Mouse (Mus musculus): ENCODE measurements around the gene Os9. TPM values are rescaled to one million over a fixed set of nuclear protein-coding genes. Genes with fewer than 3 reads are reported as not detected.

Gene Os9
- polyA plus RNA-seq, 1 experiment from 2014 or later: 116 TPM

GRCm38 (mm10) chr10:127081996-127082620 lies 38.8 kb downstream of the Os9 start:
- no peak overlapping the region for H3K9ac ChIP-seq (ENCODE audit: low read depth, low read length)
- TF ChIP-seq CTCF (IDR thresholded peaks at IDR 0.05; ENCODE audit: low read depth): no peak
- peak overlapping the region; percentile 55 for H3K4me2 ChIP-seq (replicated peaks; ENCODE audit: low read depth)

DNA sequence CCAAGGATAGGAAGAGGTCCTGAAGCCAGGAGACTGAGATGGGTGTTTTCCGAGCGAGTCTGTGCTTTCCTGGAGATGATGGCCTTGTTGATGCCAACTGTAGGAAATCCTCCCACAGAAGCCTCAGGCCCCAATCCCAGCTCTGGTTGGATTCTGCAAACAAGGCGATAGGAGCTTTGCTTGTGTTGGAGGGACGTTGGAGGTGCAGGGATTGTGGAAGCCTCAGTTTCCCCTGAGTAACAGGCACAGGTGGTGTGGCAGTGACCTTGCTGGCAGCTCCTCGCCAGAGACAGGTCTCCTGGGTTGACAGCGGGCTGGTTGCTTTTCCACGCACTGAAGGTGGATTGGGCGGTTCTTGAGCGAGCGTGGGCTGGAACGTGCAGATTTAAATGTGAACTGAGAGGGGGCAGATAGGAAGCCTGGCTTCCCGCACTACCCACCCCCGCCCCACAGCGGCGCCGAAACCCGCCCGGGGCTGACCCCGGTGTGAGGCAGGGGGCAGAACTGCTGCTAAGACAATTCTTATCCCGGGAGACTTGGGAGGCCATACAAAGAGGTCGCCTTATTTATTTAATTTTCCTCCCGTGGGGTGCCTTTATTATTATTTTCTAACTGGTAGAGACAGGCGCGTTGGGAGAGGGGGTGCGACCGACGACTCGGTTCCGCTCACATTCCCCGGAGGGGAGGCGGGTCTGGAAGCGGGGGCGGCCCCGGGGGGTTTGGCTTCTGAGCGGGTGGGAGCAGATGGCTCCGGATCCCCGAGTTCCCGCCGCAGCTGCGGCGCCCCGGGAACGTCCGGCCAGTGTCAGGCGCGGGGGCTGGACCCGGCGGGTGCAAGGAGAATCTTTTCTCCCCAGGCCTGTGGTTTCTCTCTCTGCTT lies 39.8 kb downstream of the Os9 start:
- Histone ChIP-seq H3K27ac (ENCODE audit: low read depth, low read length) (no peak overlapping the region), H3K9ac (ENCODE audit: low read depth, low read length) (0 out of 2 replicates have a peak overlapping the region, but pooled peaks have one; percentile 11), H3K4me1 (replicated peaks; ENCODE audit: control insufficient read depth, insufficient read depth, low read length) (peaks cover 5% of the 10 kb centered on the region; the same call in 1 of the 2 replicates), H3K36me3 (ENCODE audit: control insufficient read depth, insufficient read depth) (no peaks in the 10 kb centered on the region), H3K4me3 (ENCODE audit: low read depth, low read length) (peak overlapping the region; percentile 30), H3K9me3 (ENCODE audit: control insufficient read depth) (no peaks in the 10 kb centered on the region), H3K4me2 (replicated peaks; ENCODE audit: low read depth) (peak overlapping the region; percentile 55), H3K27me3 (replicated peaks; ENCODE audit: control insufficient read depth, insufficient read depth, low read length) (peaks cover 83% of the 10 kb centered on the region)
- no peak for TF ChIP-seq CTCF (IDR thresholded peaks at IDR 0.05; ENCODE audit: low read depth)
- WGBS: 7% methylated on average over 48 of the region's 48 CpGs
- ATAC-seq: no peak

More at GRCm38 (mm10) chr10:127081996-127082620, 38.8 kb downstream of the Os9 start:
- no peaks in the 10 kb centered on the region for H3K9me3 ChIP-seq (ENCODE audit: control insufficient read depth)
- no peak overlapping the region for H3K27ac ChIP-seq (ENCODE audit: low read depth, low read length)
- H3K4me1 ChIP-seq (replicated peaks; ENCODE audit: control insufficient read depth, insufficient read depth, low read length): peaks cover 5% of the 10 kb centered on the region; the same call in 1 of the 2 replicates
- peaks cover 74% of the 10 kb centered on the region for H3K27me3 ChIP-seq (replicated peaks; ENCODE audit: control insufficient read depth, insufficient read depth, low read length)
- 30% methylated on average over 8 of the region's 8 CpGs for WGBS
- H3K4me3 ChIP-seq (ENCODE audit: low read depth, low read length): no peak overlapping the region
- 0 out of 2 replicates have a peak, but pooled peaks have one; percentile 15 for ATAC-seq
- H3K36me3 ChIP-seq (ENCODE audit: control insufficient read depth, insufficient read depth): no peaks in the 10 kb centered on the region

DNA sequence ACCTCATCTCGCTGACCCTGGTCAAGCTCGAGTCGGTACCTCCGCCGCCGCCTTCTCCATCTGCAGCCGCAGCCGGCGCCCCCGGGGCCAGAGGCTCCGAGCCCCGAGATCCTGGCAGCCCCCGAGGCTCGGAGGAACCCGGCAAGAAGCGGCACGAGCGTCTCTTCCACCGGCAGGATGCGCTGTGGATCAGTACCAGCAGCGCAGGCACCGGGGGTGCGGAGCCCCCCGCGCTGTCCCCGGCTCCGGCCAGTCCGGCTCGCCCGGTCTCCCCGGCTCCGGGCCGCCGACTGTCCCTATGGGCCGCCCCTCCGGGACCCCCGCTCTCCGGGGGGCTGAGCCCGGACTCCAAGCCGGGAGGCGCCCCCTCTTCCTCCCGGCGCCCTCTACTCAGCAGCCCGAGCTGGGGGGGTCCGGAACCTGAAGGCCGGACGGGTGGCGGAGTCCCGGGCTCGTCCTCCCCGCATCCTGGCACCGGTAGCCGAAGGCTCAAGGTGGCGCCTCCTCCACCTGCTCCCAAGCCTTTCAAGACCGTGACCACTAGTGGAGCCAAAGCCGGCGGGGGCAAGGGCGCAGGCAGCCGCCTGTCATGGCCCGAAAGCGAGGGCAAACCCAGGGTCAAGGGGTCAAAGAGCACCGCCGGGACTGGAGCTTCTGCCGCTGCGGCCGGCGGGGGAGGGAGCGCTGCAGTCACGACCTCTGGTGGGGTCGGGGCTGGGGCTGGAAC lies 41.1 kb downstream of the Os9 start:
- peak overlapping the region; percentile 71 for H3K4me2 ChIP-seq (replicated peaks; ENCODE audit: low read depth)
- H3K9me3 ChIP-seq (ENCODE audit: control insufficient read depth): no peaks in the 10 kb centered on the region
- peak; percentile 49 for TF ChIP-seq CTCF (IDR thresholded peaks at IDR 0.05; ENCODE audit: low read depth)
- H3K4me1 ChIP-seq (replicated peaks; ENCODE audit: control insufficient read depth, insufficient read depth, low read length): peaks cover 5% of the 10 kb centered on the region; the same call in 1 of the 2 replicates
- peak overlapping the region; percentile 11; the same call in 1 of the 2 replicates for H3K9ac ChIP-seq (ENCODE audit: low read depth, low read length)
- no peak for ATAC-seq
- peak overlapping the region; percentile 41 for H3K4me3 ChIP-seq (ENCODE audit: low read depth, low read length)
- peaks cover 85% of the 10 kb centered on the region for H3K27me3 ChIP-seq (replicated peaks; ENCODE audit: control insufficient read depth, insufficient read depth, low read length)
- H3K27ac ChIP-seq (ENCODE audit: low read depth, low read length): no peak overlapping the region
- H3K36me3 ChIP-seq (ENCODE audit: control insufficient read depth, insufficient read depth): no peaks in the 10 kb centered on the region
- 3% methylated on average over 70 of the region's 70 CpGs for WGBS

GRCm38 (mm10) chr10:127078677-127079575 lies 42.0 kb downstream of the Os9 start:
- TF ChIP-seq CTCF (IDR thresholded peaks at IDR 0.05; ENCODE audit: low read depth): no peak
- Histone ChIP-seq H3K36me3 (ENCODE audit: control insufficient read depth, insufficient read depth) (no peaks in the 10 kb centered on the region), H3K4me1 (replicated peaks; ENCODE audit: control insufficient read depth, insufficient read depth, low read length) (peaks cover 5% of the 10 kb centered on the region; the same call in 1 of the 2 replicates), H3K4me2 (replicated peaks; ENCODE audit: low read depth) (peak overlapping the region; percentile 71), H3K4me3 (ENCODE audit: low read depth, low read length) (peak overlapping the region; percentile 41), H3K9me3 (ENCODE audit: control insufficient read depth) (no peaks in the 10 kb centered on the region), H3K27ac (ENCODE audit: low read depth, low read length) (no peak overlapping the region), H3K9ac (ENCODE audit: low read depth, low read length) (no peak overlapping the region), H3K27me3 (replicated peaks; ENCODE audit: control insufficient read depth, insufficient read depth, low read length) (peaks cover 77% of the 10 kb centered on the region)
- WGBS: 4% methylated on average over 44 of the region's 49 CpGs
- ATAC-seq: no peak

- Histone ChIP-seq H3K27ac (ENCODE audit: low read depth, low read length) (no peak overlapping the region), H3K27me3 (replicated peaks; ENCODE audit: control insufficient read depth, insufficient read depth, low read length) (peaks cover 69% of the 10 kb centered on the region), H3K9ac (ENCODE audit: low read depth, low read length) (no peak overlapping the region), H3K4me2 (replicated peaks; ENCODE audit: low read depth) (peak overlapping the region; percentile 71), H3K4me3 (ENCODE audit: low read depth, low read length) (peak overlapping the region; percentile 41; the same call in 1 of the 2 replicates), H3K9me3 (ENCODE audit: control insufficient read depth) (no peaks in the 10 kb centered on the region), H3K36me3 (ENCODE audit: control insufficient read depth, insufficient read depth) (no peaks in the 10 kb centered on the region), H3K4me1 (replicated peaks; ENCODE audit: control insufficient read depth, insufficient read depth, low read length) (peaks cover 5% of the 10 kb centered on the region; the same call in 1 of the 2 replicates)
- TF ChIP-seq CTCF (IDR thresholded peaks at IDR 0.05; ENCODE audit: low read depth): no peak
- no peak for ATAC-seq
- WGBS: 5% methylated on average over 12 of the region's 12 CpGs
Measured at GRCm38 (mm10) chr10:127078001-127078676, 42.8 kb downstream of the Os9 start.

All from intestine, postnatal 0 days (tissue).